Mouse (Mus musculus): ENCODE measurements at regions not wholly inside any gene's neighbourhood (a gene's known extent, or its start where the extent isn't known, plus 50 kb on each side); places are given as distances from the start of the nearest gene placed in this dataset.

DNA sequence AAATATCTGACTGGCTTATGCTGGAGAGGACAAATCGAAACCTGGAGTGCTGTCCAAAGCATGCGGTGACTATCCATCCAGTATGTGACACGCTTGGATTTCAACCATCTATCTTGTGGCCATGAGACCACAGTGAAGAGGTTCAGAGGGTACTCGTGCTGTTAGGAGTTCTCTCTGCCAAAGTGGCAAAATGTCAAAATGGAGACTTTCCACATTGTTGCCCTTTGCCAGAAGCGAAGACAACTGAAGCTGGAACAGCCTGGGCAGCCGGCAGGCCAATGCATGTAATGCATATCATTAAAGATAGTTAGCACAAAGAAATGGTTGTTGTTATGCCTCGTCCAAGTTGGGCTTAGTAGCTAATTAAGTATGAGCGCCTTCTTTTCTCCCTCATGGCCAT is 118.0 kb upstream of the Map3k1 start:
- TF ChIP-seq CTCF (IDR thresholded peaks at IDR 0.05; ENCODE audit: low read depth, low read length) (no peak), GATA1 (IDR thresholded peaks at IDR 0.05; ENCODE audit: borderline replicate concordance, low read length) (no peak)

Measured in G1E (cell line).